Mouse (Mus musculus): ENCODE results near the gene Calhm3. TPM values are rescaled to one million over a fixed set of nuclear protein-coding genes. Genes with fewer than 3 reads are reported as not detected.

Gene Calhm3
- polyA plus RNA-seq, 1 experiment from 2014 or later, result not detected

- ATAC-seq (ENCODE audit: insufficient number of reproducible peaks, insufficient read depth, low FRiP score, low TSS enrichment), result no peak
- WGBS, result 34% methylated on average over 6 of the region's 6 CpGs
- Histone ChIP-seq H3K4me1 (peaks cover 28% of the 10 kb centered on the region), H3K9ac (peak overlapping the region; percentile 62), H3K4me3 (peak overlapping the region; percentile 37), H3K27me3 (no peaks in the 10 kb centered on the region), H3K36me3 (peaks cover 15% of the 10 kb centered on the region), H3K27ac (peak overlapping the region; percentile 83), H3K9me3 (no peaks in the 10 kb centered on the region), H3K4me2 (replicated peaks) (peak overlapping the region; percentile 57)
Observed at GRCm38 (mm10) chr19:47137051-47137581, 20.4 kb downstream of the Calhm3 start.

- Histone ChIP-seq H3K4me2 (replicated peaks) (no peak overlapping the region; the same call in 1 of the 2 replicates), H3K9me3 (no peaks in the 10 kb centered on the region), H3K4me3 (no peak overlapping the region), H3K9ac (no peak overlapping the region), H3K36me3 (peaks cover 19% of the 10 kb centered on the region), H3K4me1 (peaks cover 28% of the 10 kb centered on the region), H3K27ac (no peak overlapping the region), H3K27me3 (no peaks in the 10 kb centered on the region)
- no peak for ATAC-seq (ENCODE audit: insufficient number of reproducible peaks, insufficient read depth, low FRiP score, low TSS enrichment)
- WGBS, result 82% methylated on average over 5 of the region's 5 CpGs
Observed at GRCm38 (mm10) chr19:47136170-47136569, 21.4 kb downstream of the Calhm3 start.

- Histone ChIP-seq H3K4me1 (peaks cover 28% of the 10 kb centered on the region), H3K36me3 (peaks cover 23% of the 10 kb centered on the region), H3K9ac (no peak overlapping the region), H3K9me3 (no peaks in the 10 kb centered on the region), H3K4me3 (no peak overlapping the region), H3K27ac (no peak overlapping the region), H3K27me3 (no peaks in the 10 kb centered on the region), H3K4me2 (replicated peaks) (no peak overlapping the region)
- ATAC-seq (ENCODE audit: insufficient number of reproducible peaks, insufficient read depth, low FRiP score, low TSS enrichment), result no peak
- WGBS, result 86% methylated on average over 17 of the region's 17 CpGs
Observed at GRCm38 (mm10) chr19:47135568-47135967, 22.0 kb downstream of the Calhm3 start.

- H3K36me3 ChIP-seq, result peaks cover 47% of the 10 kb centered on the region
- H3K27me3 ChIP-seq, result no peaks in the 10 kb centered on the region
- H3K4me3 ChIP-seq, result no peak overlapping the region
- H3K4me2 ChIP-seq (replicated peaks), result no peak overlapping the region
- no peak for ATAC-seq (ENCODE audit: insufficient number of reproducible peaks, insufficient read depth, low FRiP score, low TSS enrichment)
- 90% methylated on average over 7 of the region's 7 CpGs for WGBS
- no peak overlapping the region for H3K27ac ChIP-seq
- H3K9me3 ChIP-seq, result no peaks in the 10 kb centered on the region
- H3K9ac ChIP-seq, result no peak overlapping the region
- H3K4me1 ChIP-seq, result peaks cover 19% of the 10 kb centered on the region
Observed at GRCm38 (mm10) chr19:47133161-47133560, 24.4 kb downstream of the Calhm3 start.

- Histone ChIP-seq H3K27ac (no peak overlapping the region), H3K4me3 (no peak overlapping the region), H3K36me3 (peaks cover 68% of the 10 kb centered on the region), H3K9ac (no peak overlapping the region), H3K27me3 (no peaks in the 10 kb centered on the region), H3K9me3 (no peaks in the 10 kb centered on the region), H3K4me2 (replicated peaks) (no peak overlapping the region), H3K4me1 (no peaks in the 10 kb centered on the region)
- WGBS, result 95% methylated on average over 15 of the region's 15 CpGs
- no peak for ATAC-seq (ENCODE audit: insufficient number of reproducible peaks, insufficient read depth, low FRiP score, low TSS enrichment)
Observed at GRCm38 (mm10) chr19:47130551-47131125, 26.9 kb downstream of the Calhm3 start.

GRCm38 (mm10) chr19:47128835-47129234 is 28.7 kb downstream of the Calhm3 start:
- no peak overlapping the region for H3K27ac ChIP-seq
- H3K4me2 ChIP-seq (replicated peaks), result no peak overlapping the region
- peaks cover 79% of the 10 kb centered on the region for H3K36me3 ChIP-seq
- no peaks in the 10 kb centered on the region for H3K27me3 ChIP-seq
- ATAC-seq (ENCODE audit: insufficient number of reproducible peaks, insufficient read depth, low FRiP score, low TSS enrichment), result no peak
- no peaks in the 10 kb centered on the region for H3K9me3 ChIP-seq
- H3K4me3 ChIP-seq, result no peak overlapping the region
- H3K4me1 ChIP-seq, result no peaks in the 10 kb centered on the region
- WGBS, result 89% methylated on average over 11 of the region's 11 CpGs
- H3K9ac ChIP-seq, result no peak overlapping the region

- no peaks in the 10 kb centered on the region for H3K27me3 ChIP-seq
- no peak overlapping the region for H3K9ac ChIP-seq
- no peaks in the 10 kb centered on the region for H3K4me1 ChIP-seq
- no peak overlapping the region for H3K4me3 ChIP-seq
- H3K9me3 ChIP-seq, result no peaks in the 10 kb centered on the region
- H3K4me2 ChIP-seq (replicated peaks), result no peak overlapping the region
- H3K36me3 ChIP-seq, result peaks cover 75% of the 10 kb centered on the region
- no peak overlapping the region for H3K27ac ChIP-seq
- 93% methylated on average over 10 of the region's 10 CpGs for WGBS
- no peak for ATAC-seq (ENCODE audit: insufficient number of reproducible peaks, insufficient read depth, low FRiP score, low TSS enrichment)
Observed at GRCm38 (mm10) chr19:47128164-47128563, 29.4 kb downstream of the Calhm3 start.

- WGBS, result 18% methylated on average over 2 of the region's 2 CpGs
- H3K9ac ChIP-seq, result no peak overlapping the region
- H3K4me1 ChIP-seq, result no peaks in the 10 kb centered on the region
- no peak for ATAC-seq (ENCODE audit: insufficient number of reproducible peaks, insufficient read depth, low FRiP score, low TSS enrichment)
- peaks cover 57% of the 10 kb centered on the region for H3K36me3 ChIP-seq
- H3K27ac ChIP-seq, result no peak overlapping the region
- no peak overlapping the region for H3K4me2 ChIP-seq (replicated peaks)
- no peaks in the 10 kb centered on the region for H3K9me3 ChIP-seq
- H3K27me3 ChIP-seq, result no peaks in the 10 kb centered on the region
- H3K4me3 ChIP-seq, result no peak overlapping the region
Observed at GRCm38 (mm10) chr19:47122802-47123201, 34.8 kb downstream of the Calhm3 start.

GRCm38 (mm10) chr19:47121054-47121453 is 36.5 kb downstream of the Calhm3 start:
- no peak overlapping the region for H3K4me3 ChIP-seq
- H3K27ac ChIP-seq, result no peak overlapping the region
- H3K4me1 ChIP-seq, result no peaks in the 10 kb centered on the region
- no peaks in the 10 kb centered on the region for H3K9me3 ChIP-seq
- ATAC-seq (ENCODE audit: insufficient number of reproducible peaks, insufficient read depth, low FRiP score, low TSS enrichment), result no peak
- no peaks in the 10 kb centered on the region for H3K27me3 ChIP-seq
- H3K9ac ChIP-seq, result no peak overlapping the region
- 43% methylated on average over 4 of the region's 4 CpGs for WGBS
- H3K36me3 ChIP-seq, result peaks cover 55% of the 10 kb centered on the region
- no peak overlapping the region for H3K4me2 ChIP-seq (replicated peaks)

- H3K4me1 ChIP-seq, result no peaks in the 10 kb centered on the region
- H3K4me2 ChIP-seq (replicated peaks), result no peak overlapping the region
- H3K9ac ChIP-seq, result no peak overlapping the region
- no peaks in the 10 kb centered on the region for H3K9me3 ChIP-seq
- no peak overlapping the region for H3K27ac ChIP-seq
- ATAC-seq (ENCODE audit: insufficient number of reproducible peaks, insufficient read depth, low FRiP score, low TSS enrichment), result no peak
- no peaks in the 10 kb centered on the region for H3K27me3 ChIP-seq
- WGBS, result 78% methylated on average over 2 of the region's 2 CpGs
- H3K4me3 ChIP-seq, result no peak overlapping the region
- peaks cover 65% of the 10 kb centered on the region for H3K36me3 ChIP-seq
Observed at GRCm38 (mm10) chr19:47118634-47119033, 38.9 kb downstream of the Calhm3 start.

- 95% methylated on average over 9 of the region's 9 CpGs for WGBS
- Histone ChIP-seq H3K4me1 (no peaks in the 10 kb centered on the region), H3K4me3 (no peak overlapping the region), H3K9me3 (no peaks in the 10 kb centered on the region), H3K9ac (no peak overlapping the region), H3K27me3 (no peaks in the 10 kb centered on the region), H3K27ac (no peak overlapping the region), H3K4me2 (replicated peaks) (no peak overlapping the region), H3K36me3 (peaks cover 98% of the 10 kb centered on the region)
- no peak for ATAC-seq (ENCODE audit: insufficient number of reproducible peaks, insufficient read depth, low FRiP score, low TSS enrichment)
Observed at GRCm38 (mm10) chr19:47104641-47105271, 52.8 kb downstream of the Calhm3 start.

Measured in embryonic facial prominence, embryonic 12.5 days (tissue).